ENCODE assay signal across 12 mouse cellular contexts in the genomic region with DNA sequence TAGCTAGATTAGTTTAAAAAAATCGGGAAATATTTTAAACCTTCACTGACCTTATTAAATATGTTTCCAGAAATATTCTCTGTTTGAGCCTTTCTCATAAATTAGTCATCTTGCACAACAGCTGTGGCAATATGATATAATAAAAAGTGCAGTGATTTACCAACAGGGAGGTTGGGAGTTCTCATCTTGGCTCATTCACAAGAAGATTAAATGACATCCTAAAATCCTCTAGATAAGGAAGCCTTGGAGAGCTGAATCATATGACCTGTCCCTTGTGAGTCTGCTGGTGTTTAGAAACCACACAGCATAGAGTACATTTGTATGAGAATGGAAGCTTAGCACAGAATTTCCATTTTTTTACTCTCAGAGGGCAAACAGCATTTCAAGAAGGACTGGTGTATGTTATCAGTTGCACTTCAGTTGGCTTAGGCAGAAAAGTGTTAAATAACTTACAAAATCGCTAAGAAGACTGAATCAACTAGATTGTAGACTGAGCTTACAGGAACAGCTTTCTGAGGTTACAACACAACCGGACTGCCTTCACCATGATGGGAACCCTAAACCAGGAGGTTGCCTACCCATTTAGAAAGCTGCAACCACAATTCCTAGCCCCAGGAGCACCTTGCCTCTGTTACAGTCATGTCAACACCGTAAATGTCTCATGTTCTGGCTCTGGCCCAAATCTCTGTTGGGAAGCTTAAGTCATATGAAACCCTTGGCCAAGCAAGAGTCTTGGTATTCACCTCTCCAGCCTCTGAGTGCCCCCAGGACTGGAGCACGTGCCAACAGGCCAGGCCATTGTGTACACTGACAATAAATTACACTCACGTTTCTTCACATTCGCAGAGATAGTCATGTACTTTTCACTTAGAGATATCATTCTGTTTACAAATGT.
DNase-seq lines count a peak whose midpoint lies in the region; ATAC-seq and TF ChIP-seq lines count a peak whose summit lies in the region.
"Had no signal": no experiment of that assay in that cellular context is flagged by ENCODE, and none has a peak within 500 bp of the region (broad histone marks: within the 10 kb centered on the region; RNA-seq: fewer than 3 reads in every experiment).

No protein-coding gene starts in this region.

- no peak for TF ChIP-seq CTCF in lung, postnatal 0 days (IDR thresholded peaks at IDR 0.05)

- 74% methylated on average over 7 of the region's 7 CpGs for WGBS in heart, embryonic 12.5 days
- WGBS in lung, postnatal 0 days, result 49% methylated on average over 7 of the region's 7 CpGs
- WGBS in hindbrain, embryonic 14.5 days, result 85% methylated on average over 7 of the region's 7 CpGs

- H3K9ac ChIP-seq in heart, embryonic 12.5 days, result no peak overlapping the region
- H3K9ac ChIP-seq in lung, postnatal 0 days (replicated peaks; ENCODE audit: low read depth), result no peak overlapping the region
- no peak overlapping the region for H3K9ac ChIP-seq in hindbrain, embryonic 14.5 days
- H3K9ac ChIP-seq: limb, embryonic 12.5 days; neural tube, embryonic 15.5 days had no signal

- ATAC-seq in heart, embryonic 12.5 days (ENCODE audit: insufficient number of reproducible peaks, low FRiP score), result no peak
- peak; percentile 80 for ATAC-seq in lung, postnatal 0 days
- no peak for ATAC-seq in hindbrain, embryonic 14.5 days (ENCODE audit: low FRiP score)

- TF ChIP-seq EP300 in lung, postnatal 0 days (IDR thresholded peaks at IDR 0.05), result peak; percentile 80

- peaks cover 7% of the 10 kb centered on the region for H3K4me1 ChIP-seq in heart, embryonic 12.5 days (replicated peaks)
- no peaks in the 10 kb centered on the region for H3K4me1 ChIP-seq in lung, postnatal 0 days (ENCODE audit: insufficient read depth, low read depth, low read length)
- no peaks in the 10 kb centered on the region for H3K4me1 ChIP-seq in hindbrain, embryonic 14.5 days (replicated peaks; ENCODE audit: control insufficient read depth, insufficient read depth, low read length)
- H3K4me1 ChIP-seq: midbrain, embryonic 10.5 days; neural tube, embryonic 15.5 days had no signal

- H3K9me3 ChIP-seq in heart, embryonic 12.5 days (replicated peaks), result no peaks in the 10 kb centered on the region
- H3K9me3 ChIP-seq in lung, postnatal 0 days (ENCODE audit: low read length), result no peaks in the 10 kb centered on the region
- no peaks in the 10 kb centered on the region for H3K9me3 ChIP-seq in hindbrain, embryonic 14.5 days (ENCODE audit: control insufficient read depth, low read length)
- H3K9me3 ChIP-seq: limb, embryonic 12.5 days; midbrain, embryonic 10.5 days; neural tube, embryonic 15.5 days had no signal

- no peak overlapping the region for H3K4me2 ChIP-seq in heart, embryonic 12.5 days
- no peak overlapping the region for H3K4me2 ChIP-seq in lung, postnatal 0 days (replicated peaks; ENCODE audit: low read depth, low read length)
- no peak overlapping the region for H3K4me2 ChIP-seq in hindbrain, embryonic 14.5 days (replicated peaks)
- H3K4me2 ChIP-seq: limb, embryonic 12.5 days; neural tube, embryonic 15.5 days had no signal

- H3K36me3 ChIP-seq in heart, embryonic 12.5 days, result peaks cover 15% of the 10 kb centered on the region
- H3K36me3 ChIP-seq in lung, postnatal 0 days (ENCODE audit: insufficient read depth, low read length), result no peaks in the 10 kb centered on the region
- H3K36me3 ChIP-seq in hindbrain, embryonic 14.5 days (replicated peaks; ENCODE audit: control insufficient read depth, insufficient read depth), result peaks cover 11% of the 10 kb centered on the region

- no peak overlapping the region for H3K4me3 ChIP-seq in heart, embryonic 12.5 days
- no peak overlapping the region for H3K4me3 ChIP-seq in lung, postnatal 0 days (ENCODE audit: low read depth, low read length)
- H3K4me3 ChIP-seq in hindbrain, embryonic 14.5 days (replicated peaks; ENCODE audit: low read length), result no peak overlapping the region
- H3K4me3 ChIP-seq: limb, embryonic 12.5 days; midbrain, embryonic 10.5 days; neural tube, embryonic 15.5 days had no signal

- H3K27me3 ChIP-seq in heart, embryonic 12.5 days (replicated peaks), result no peaks in the 10 kb centered on the region
- H3K27me3 ChIP-seq in lung, postnatal 0 days (replicated peaks; ENCODE audit: insufficient read depth, low read length), result no peaks in the 10 kb centered on the region
- H3K27me3 ChIP-seq in hindbrain, embryonic 14.5 days (ENCODE audit: control insufficient read depth, insufficient read depth, low read length), result no peaks in the 10 kb centered on the region
- H3K27me3 ChIP-seq: limb, embryonic 12.5 days; neural tube, embryonic 15.5 days had no signal

- peak; percentile 31 for DNase-seq in heart, adult 8-10 months (ENCODE audit: low spot score)
- peak; percentile 58 for DNase-seq in adipocyte (ENCODE audit: low spot score)
- DNase-seq in gonadal fat pad, adult 2 months (ENCODE audit: low read depth), result peak; percentile 65
- DNase-seq in lung, postnatal 0 days (ENCODE audit: low spot score), result peak; percentile 76
- no peak for DNase-seq in spleen, adult 18-20 months
- DNase-seq in hindbrain, embryonic 14.5 days (ENCODE audit: low spot score), result no peak
- no peak for DNase-seq in retina, embryonic 14.5 days (ENCODE audit: low spot score)
- DNase-seq: thymus, postnatal 14 days had no signal

- H3K27ac ChIP-seq in heart, embryonic 12.5 days (ENCODE audit: poor library complexity, severe bottlenecking), result no peak overlapping the region
- H3K27ac ChIP-seq in lung, postnatal 0 days (ENCODE audit: low read length), result peak overlapping the region; percentile 4
- no peak overlapping the region for H3K27ac ChIP-seq in hindbrain, embryonic 14.5 days
- H3K27ac ChIP-seq: limb, embryonic 12.5 days; midbrain, embryonic 10.5 days; neural tube, embryonic 15.5 days had no signal

Comparison
In these comparisons a context has a peak if more than half of its experiments do, and no peak if none do; other contexts are left out.
1. DNase-seq: peak in heart, adult 8-10 months (single experiment), adipocyte (single experiment), gonadal fat pad, adult 2 months (single experiment) and lung, postnatal 0 days (single experiment); none in spleen, adult 18-20 months (0 of 2), hindbrain, embryonic 14.5 days (single experiment) and retina, embryonic 14.5 days (single experiment).